Mouse (Mus musculus) forebrain, embryonic 14.5 days (tissue): Measurements from ENCODE around the gene Gm3776. TPM values are rescaled to one million over a fixed set of nuclear protein-coding genes. Genes with fewer than 3 reads are reported as not detected.
"Not testable (repeated sequence)": the region's sequence is repeated elsewhere in the genome, so short reads cannot be mapped to it uniquely, and the experiment has no call there.

Experiments used
- ATAC-seq: fragments of 200-750 bp; cut with Nextera tagmentation; 2 replicates; pipeline ENCODE4 v1.8.0; 2017; ENCODE audit warnings: mild to moderate bottlenecking, moderate library complexity
- DNase-seq: peaks from one replicate; pipeline ENCODE4 v3.0.0-alpha.2; 2015; ENCODE audit warnings: low spot score
- H3K27ac ChIP-seq: fragments of 300-500 bp; sonication (generic); 2 replicates; pipeline ENCODE4 v1.5.1; 2014; ENCODE audit warnings: low read depth, mild to moderate bottlenecking, control low read depth, low read length, moderate library complexity
- H3K27me3 ChIP-seq: fragments of 300-500 bp; sonication (generic); replicated peaks from 2 replicates; pipeline ENCODE4 v1.6.1; 2014; ENCODE audit warnings: low read length, control low read depth, mixed read lengths; ENCODE audit not compliant: control insufficient read depth, insufficient read depth
- H3K36me3 ChIP-seq: fragments of 300-500 bp; sonication (generic); 2 replicates; pipeline ENCODE4 v1.6.1; 2014; ENCODE audit warnings: low read length, control low read depth; ENCODE audit not compliant: control insufficient read depth, insufficient read depth
- H3K4me1 ChIP-seq: fragments of 300-500 bp; sonication (generic); 2 replicates; pipeline ENCODE4 v1.6.1; 2014; ENCODE audit warnings: antibody characterized with exemption, low read length, control low read depth; ENCODE audit not compliant: control insufficient read depth, insufficient read depth
- H3K4me2 ChIP-seq: fragments of 300-500 bp; sonication (generic); 2 replicates; pipeline ENCODE4 v1.6.1; 2014; ENCODE audit warnings: mild to moderate bottlenecking, control low read depth, low read length
- H3K4me3 ChIP-seq: fragments of 300-500 bp; sonication (generic); 2 replicates; pipeline ENCODE4 v1.5.1; 2014; ENCODE audit warnings: low read depth, low read length, control low read depth
- H3K9ac ChIP-seq: fragments of 300-500 bp; sonication (generic); 2 replicates; pipeline ENCODE4 v1.6.1; 2014; ENCODE audit warnings: mild to moderate bottlenecking, low read length, control low read depth, moderate library complexity
- H3K9me3 ChIP-seq: fragments of 300-500 bp; sonication (generic); replicated peaks from 2 replicates; pipeline ENCODE4 v1.6.1; 2016; ENCODE audit warnings: low read length, control low read depth, mixed read lengths; ENCODE audit not compliant: control insufficient read depth
- WGBS: fragments of 180-500 bp; shearing (Covaris S2); extraction: QIAGEN DNeasy Blood & Tissue Kit; methylation state at CpG from one replicate; pipeline ENCODE4 v1.1.7; 2014; 5-methylcytosine and 5-hydroxymethylcytosine counted together
- polyA plus RNA-seq: library from polyadenylated mRNA; unstranded; fragments of >200 nt; fragmentation: Nextera tagmentation; extraction: Ambion mirVana; gene quantifications from 2 replicates; pipeline ENCODE4 v1.2.1, GENCODE M21; 2014

Gene Gm3776
- polyA plus RNA-seq, 1 experiment from 2014 or later, result not detected

DNA sequence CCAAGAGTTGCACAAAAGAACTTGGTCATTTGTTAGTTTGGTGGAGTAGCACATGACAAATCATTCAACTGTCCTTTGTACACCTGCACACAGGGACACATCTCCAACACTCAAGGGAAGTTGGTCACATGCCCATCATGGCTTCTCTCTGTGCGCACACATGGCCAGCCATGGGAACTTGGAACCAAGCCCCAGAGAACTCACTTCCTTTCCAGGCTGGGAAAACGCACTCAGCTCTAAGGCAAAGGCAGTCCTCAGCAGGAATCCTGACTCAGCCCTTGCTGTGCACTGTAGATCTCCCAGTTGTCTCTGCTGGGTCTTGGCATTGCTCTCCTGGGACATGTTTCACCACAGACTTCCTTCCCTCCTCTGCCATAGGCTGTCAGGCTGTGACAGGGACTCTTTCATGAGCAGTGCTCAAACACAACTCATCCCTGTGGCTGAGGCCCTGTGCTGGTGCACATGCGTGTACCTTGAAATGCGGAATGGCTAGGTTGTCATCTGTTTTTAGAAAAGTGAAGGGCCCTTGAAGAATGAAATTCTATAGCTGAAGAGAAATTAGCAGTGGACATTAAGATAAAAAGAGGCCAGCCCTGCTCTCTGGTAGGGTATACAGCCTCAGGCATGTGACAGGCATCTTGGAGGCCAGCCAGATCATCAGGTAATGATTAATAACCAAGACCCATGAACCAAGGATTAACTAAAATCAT lies 25.2 kb downstream of the Gm3776 start:
- H3K4me2 ChIP-seq, H3K9me3 ChIP-seq, DNase-seq, H3K27ac ChIP-seq, ATAC-seq, H3K4me3 ChIP-seq, H3K27me3 ChIP-seq, H3K4me1 ChIP-seq, H3K36me3 ChIP-seq, H3K9ac ChIP-seq: not testable (repeated sequence)
- 84% methylated on average over 4 of the region's 4 CpGs for WGBS

- not testable (repeated sequence) for DNase-seq, H3K9me3 ChIP-seq, ATAC-seq, H3K27ac ChIP-seq, H3K9ac ChIP-seq, H3K4me2 ChIP-seq, H3K27me3 ChIP-seq, H3K4me3 ChIP-seq, H3K36me3 ChIP-seq, H3K4me1 ChIP-seq
- 78% methylated on average over 1 of the region's 1 CpGs for WGBS
These were observed 32.1 kb downstream of the Gm3776 start for GRCm38 (mm10) chr9:78289063-78289462.

GRCm38 (mm10) chr9:78289723-78290122 lies 32.8 kb downstream of the Gm3776 start, which contains the start of gene Gm10639:
Gene Gm10639, plus strand, starts transcription at chr9:78289923.
- H3K4me1 ChIP-seq, H3K9ac ChIP-seq, H3K9me3 ChIP-seq, ATAC-seq, H3K27ac ChIP-seq, DNase-seq, H3K36me3 ChIP-seq, H3K4me2 ChIP-seq, H3K27me3 ChIP-seq, H3K4me3 ChIP-seq: not testable (repeated sequence)
- WGBS, result 82% methylated on average over 3 of the region's 3 CpGs

GRCm38 (mm10) chr9:78292462-78292861 lies 35.5 kb downstream of the Gm3776 start:
- not testable (repeated sequence) for ATAC-seq, H3K9me3 ChIP-seq, H3K9ac ChIP-seq, H3K4me3 ChIP-seq, H3K36me3 ChIP-seq, H3K4me2 ChIP-seq, H3K4me1 ChIP-seq, DNase-seq, H3K27ac ChIP-seq, H3K27me3 ChIP-seq
- 84% methylated on average over 8 of the region's 8 CpGs for WGBS

- H3K4me3 ChIP-seq, H3K27me3 ChIP-seq, H3K9me3 ChIP-seq, H3K36me3 ChIP-seq, H3K4me1 ChIP-seq, DNase-seq, H3K4me2 ChIP-seq, H3K27ac ChIP-seq, H3K9ac ChIP-seq, ATAC-seq: not testable (repeated sequence)
- 50% methylated on average over 1 of the region's 1 CpGs for WGBS
These were observed 36.8 kb downstream of the Gm3776 start for GRCm38 (mm10) chr9:78293683-78294082.

DNA sequence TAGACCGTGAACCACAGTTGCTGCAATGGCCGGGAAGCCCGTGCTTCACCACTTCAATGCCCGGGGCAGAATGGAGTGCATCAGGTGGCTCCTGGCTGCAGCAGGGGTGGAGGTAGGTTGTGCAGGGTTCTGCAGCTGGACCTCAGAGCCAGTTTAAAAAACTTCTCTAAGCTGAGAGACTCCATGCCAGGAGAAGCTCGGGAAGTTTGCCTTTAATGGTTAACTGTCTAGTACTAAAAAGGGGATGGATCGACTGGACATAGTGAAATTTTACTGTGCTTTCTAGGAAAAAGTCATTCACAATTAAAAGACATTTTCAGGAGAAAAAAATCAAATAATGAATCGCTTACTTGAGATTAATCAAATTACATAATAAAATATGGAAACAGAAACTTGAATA lies 37.9 kb downstream of the Gm3776 start:
- DNase-seq, H3K27me3 ChIP-seq, ATAC-seq, H3K4me1 ChIP-seq, H3K9me3 ChIP-seq, H3K4me3 ChIP-seq, H3K9ac ChIP-seq, H3K4me2 ChIP-seq, H3K36me3 ChIP-seq, H3K27ac ChIP-seq: not testable (repeated sequence)
- WGBS, result 83% methylated on average over 4 of the region's 7 CpGs

- not testable (repeated sequence) for H3K4me1 ChIP-seq, H3K36me3 ChIP-seq, H3K9ac ChIP-seq, H3K27me3 ChIP-seq, H3K9me3 ChIP-seq, ATAC-seq, H3K27ac ChIP-seq, H3K4me2 ChIP-seq, H3K4me3 ChIP-seq
- DNase-seq, result peak; percentile 58
- 13% methylated on average over 6 of the region's 6 CpGs for WGBS
These were observed 39.2 kb downstream of the Gm3776 start for GRCm38 (mm10) chr9:78296089-78296488.

- Histone ChIP-seq H3K4me3 (no peak overlapping the region), H3K9ac (no peak overlapping the region), H3K4me2 (no peak overlapping the region), H3K36me3 (no peaks in the 10 kb centered on the region), H3K27ac (no peak overlapping the region), H3K9me3 (no peaks in the 10 kb centered on the region), H3K27me3 (no peaks in the 10 kb centered on the region), H3K4me1 (no peaks in the 10 kb centered on the region)
- DNase-seq (no peak), ATAC-seq (no peak)
- 88% methylated on average over 1 of the region's 1 CpGs for WGBS
These were observed 41.3 kb downstream of the Gm3776 start for GRCm38 (mm10) chr9:78298232-78298631.

- H3K27me3 ChIP-seq, H3K9ac ChIP-seq, H3K4me3 ChIP-seq, H3K9me3 ChIP-seq, H3K36me3 ChIP-seq, DNase-seq, H3K4me2 ChIP-seq, H3K27ac ChIP-seq, ATAC-seq, H3K4me1 ChIP-seq: not testable (repeated sequence)
- WGBS, result 71% methylated on average over 1 of the region's 1 CpGs
These were observed 42.2 kb downstream of the Gm3776 start for GRCm38 (mm10) chr9:78299143-78299542.
